Comparison of ENCODE assay signal across 15 mouse cellular contexts in genomic region chr1:188057892-188058291, GRCm38 (mm10).
"Had no signal": no experiment of that assay in that cellular context is flagged by ENCODE, and none has a peak within 500 bp of the region (broad histone marks: within the 10 kb centered on the region; RNA-seq: fewer than 3 reads in every experiment).

No protein-coding gene starts in this region.

- H3K4me2 ChIP-seq: lung, embryonic 14.5 days; midbrain, embryonic 12.5 days; neural tube, embryonic 12.5 days; stomach, embryonic 15.5 days had no signal

- H3K4me3 ChIP-seq: midbrain, embryonic 10.5 days; midbrain, embryonic 12.5 days; neural tube, embryonic 12.5 days; stomach, embryonic 15.5 days had no signal

- H3K27ac ChIP-seq: midbrain, embryonic 10.5 days; midbrain, embryonic 12.5 days; neural tube, embryonic 12.5 days; stomach, embryonic 15.5 days; stomach, postnatal 0 days had no signal

- H3K9me3 ChIP-seq: midbrain, embryonic 10.5 days; midbrain, embryonic 12.5 days; neural tube, embryonic 12.5 days; stomach, embryonic 15.5 days had no signal

- H3K9ac ChIP-seq: lung, embryonic 14.5 days; midbrain, embryonic 12.5 days; neural tube, embryonic 12.5 days; stomach, embryonic 15.5 days had no signal

- H3K27me3 ChIP-seq: midbrain, embryonic 12.5 days; neural tube, embryonic 12.5 days; stomach, embryonic 15.5 days had no signal

- DNase-seq: lung, adult 18-20 months; lung, embryonic 14.5 days; lung, postnatal 10 days; lung, postnatal 4 days; midbrain, embryonic 14.5 days; right cerebral cortex, postnatal 14 days; thymus, adult 2 months; thymus, postnatal 25 days; thymus, postnatal 4 days had no signal

- H3K4me1 ChIP-seq: midbrain, embryonic 10.5 days; midbrain, embryonic 12.5 days; neural tube, embryonic 12.5 days; stomach, embryonic 15.5 days had no signal

- ATAC-seq: midbrain, embryonic 16.5 days had no signal

- H3K36me3 ChIP-seq: midbrain, embryonic 10.5 days; midbrain, embryonic 12.5 days; neural tube, embryonic 12.5 days; stomach, embryonic 15.5 days had no signal
